Mouse (Mus musculus): ENCODE results near the gene Tmem150b. TPM values are rescaled to one million over a fixed set of nuclear protein-coding genes. Genes with fewer than 3 reads are reported as not detected.
A peak's percentile ranks its signal among the peaks of the same experiment; 100 is the strongest.

Gene Tmem150b
- polyA plus RNA-seq, 1 experiment from 2014 or later: 0.20 TPM

GRCm38 (mm10) chr7:4716955-4717354, 8.1 kb downstream of the Tmem150b start:
- H3K27me3 ChIP-seq (ENCODE audit: poor library complexity, severe bottlenecking): no peaks in the 10 kb centered on the region
- H3K36me3 ChIP-seq (replicated peaks): peaks cover 58% of the 10 kb centered on the region
- H3K4me1 ChIP-seq: no peaks in the 10 kb centered on the region
- no peak overlapping the region for H3K27ac ChIP-seq
- no peak overlapping the region for H3K4me3 ChIP-seq
- WGBS: 75% methylated on average over 6 of the region's 6 CpGs
- H3K9me3 ChIP-seq: no peaks in the 10 kb centered on the region
- no peak for DNase-seq (ENCODE audit: extremely low spot score, low spot score)

- Histone ChIP-seq H3K27ac (no peak overlapping the region), H3K36me3 (replicated peaks) (peaks cover 97% of the 10 kb centered on the region)
Observed at GRCm38 (mm10) chr7:4712594-4712993, 12.5 kb downstream of the Tmem150b start.

DNA sequence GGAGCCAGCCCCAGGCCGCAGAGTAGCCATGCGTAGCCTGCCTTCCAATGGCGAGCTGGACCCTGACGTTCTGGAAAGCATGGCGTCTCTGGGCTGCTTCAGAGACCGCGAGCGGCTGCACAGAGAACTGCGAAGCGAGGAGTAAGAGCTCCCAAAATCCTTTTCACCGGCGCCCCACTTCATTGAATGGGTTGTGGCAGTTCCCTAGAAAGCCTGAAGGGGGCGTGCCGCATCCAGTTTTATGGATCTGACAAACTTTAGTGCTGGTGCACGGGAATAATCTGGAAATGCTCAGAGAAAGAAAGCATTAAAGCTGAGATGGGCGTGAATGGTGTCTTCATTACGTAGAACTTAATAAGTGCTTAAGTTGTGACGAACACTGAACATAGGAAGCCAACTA, 20.0 kb downstream of the Tmem150b start:
- Histone ChIP-seq H3K4me1 (peaks cover 19% of the 10 kb centered on the region), H3K4me3 (peak overlapping the region; percentile 22; the same call in 1 of the 2 replicates)
- 37% methylated on average over 18 of the region's 18 CpGs for WGBS

More at GRCm38 (mm10) chr7:4712594-4712993, 12.5 kb downstream of the Tmem150b start:
- Histone ChIP-seq H3K27me3 (ENCODE audit: poor library complexity, severe bottlenecking) (no peaks in the 10 kb centered on the region), H3K4me3 (no peak overlapping the region), H3K4me1 (no peaks in the 10 kb centered on the region), H3K9me3 (no peaks in the 10 kb centered on the region)
- no peak for DNase-seq (ENCODE audit: extremely low spot score, low spot score)
- 92% methylated on average over 3 of the region's 3 CpGs for WGBS

DNA sequence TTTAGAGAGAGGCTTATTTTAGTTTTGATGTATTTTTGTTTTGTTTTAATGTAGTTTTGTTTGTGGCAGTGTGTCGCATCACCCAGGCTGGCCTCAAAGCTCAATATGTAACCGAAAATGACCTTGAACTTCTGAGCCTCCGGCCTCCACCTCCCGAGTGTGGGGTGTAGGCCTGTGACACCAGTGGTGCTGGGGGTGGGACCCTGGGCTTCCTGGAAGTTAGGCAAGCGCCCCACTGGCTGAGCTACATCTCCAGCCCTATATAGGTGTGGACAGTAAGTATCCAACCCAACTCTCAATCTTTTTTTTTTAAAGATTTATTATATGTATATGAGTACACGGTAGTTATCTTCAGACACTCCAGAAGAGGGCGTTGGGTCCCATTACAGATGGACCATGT, 21.9 kb downstream of the Tmem150b start:
- DNase-seq (ENCODE audit: extremely low spot score, low spot score): no peak
- Histone ChIP-seq H3K27me3 (ENCODE audit: poor library complexity, severe bottlenecking) (no peaks in the 10 kb centered on the region), H3K4me1 (peaks cover 19% of the 10 kb centered on the region), H3K9me3 (no peaks in the 10 kb centered on the region), H3K27ac (no peak overlapping the region), H3K36me3 (replicated peaks) (peaks cover 96% of the 10 kb centered on the region), H3K4me3 (no peak overlapping the region)
- WGBS: 92% methylated on average over 7 of the region's 7 CpGs

More for the DNA sequence above, 20.0 kb downstream of the Tmem150b start:
- peak overlapping the region; percentile 3; the same call in 1 of the 2 replicates for H3K27ac ChIP-seq
- H3K36me3 ChIP-seq (replicated peaks): peaks cover 96% of the 10 kb centered on the region
- no peaks in the 10 kb centered on the region for H3K9me3 ChIP-seq
- DNase-seq (ENCODE audit: extremely low spot score, low spot score): peak; percentile 65
- no peaks in the 10 kb centered on the region for H3K27me3 ChIP-seq (ENCODE audit: poor library complexity, severe bottlenecking)

- H3K4me1 ChIP-seq: peaks cover 19% of the 10 kb centered on the region
- peaks cover 96% of the 10 kb centered on the region for H3K36me3 ChIP-seq (replicated peaks)
- DNase-seq (ENCODE audit: extremely low spot score, low spot score): no peak
- H3K27ac ChIP-seq: no peak overlapping the region
- WGBS: 61% methylated on average over 8 of the region's 8 CpGs
- no peak overlapping the region for H3K4me3 ChIP-seq
- H3K27me3 ChIP-seq (ENCODE audit: poor library complexity, severe bottlenecking): no peaks in the 10 kb centered on the region
- H3K9me3 ChIP-seq: no peaks in the 10 kb centered on the region
Observed at GRCm38 (mm10) chr7:4702334-4702733, 22.7 kb downstream of the Tmem150b start.

GRCm38 (mm10) chr7:4693004-4693403, 32.0 kb downstream of the Tmem150b start:
- H3K36me3 ChIP-seq (replicated peaks): peaks cover 55% of the 10 kb centered on the region
- no peak for DNase-seq (ENCODE audit: extremely low spot score, low spot score)
- H3K4me1 ChIP-seq: peaks cover 30% of the 10 kb centered on the region
- H3K4me3 ChIP-seq: no peak overlapping the region
- WGBS: 85% methylated on average over 6 of the region's 6 CpGs
- H3K27me3 ChIP-seq (ENCODE audit: poor library complexity, severe bottlenecking): no peaks in the 10 kb centered on the region
- no peak overlapping the region for H3K27ac ChIP-seq
- no peaks in the 10 kb centered on the region for H3K9me3 ChIP-seq

GRCm38 (mm10) chr7:4690951-4691653, 33.9 kb downstream of the Tmem150b start:
- H3K27ac ChIP-seq: peak overlapping the region; percentile 100
- H3K9me3 ChIP-seq: no peaks in the 10 kb centered on the region
- peaks cover 30% of the 10 kb centered on the region for H3K4me1 ChIP-seq
- peaks cover 38% of the 10 kb centered on the region for H3K36me3 ChIP-seq (replicated peaks)
- H3K4me3 ChIP-seq: peak overlapping the region; percentile 99
- WGBS: 5% methylated on average over 31 of the region's 35 CpGs
- DNase-seq (ENCODE audit: extremely low spot score, low spot score): peak; percentile 34
- H3K27me3 ChIP-seq (ENCODE audit: poor library complexity, severe bottlenecking): no peaks in the 10 kb centered on the region

- Histone ChIP-seq H3K9me3 (no peaks in the 10 kb centered on the region), H3K36me3 (replicated peaks) (peaks cover 31% of the 10 kb centered on the region), H3K4me1 (peaks cover 30% of the 10 kb centered on the region), H3K27ac (peak within 1 kb of the TSS; percentile 100), H3K4me3 (peak within 1 kb of the TSS; percentile 99), H3K27me3 (ENCODE audit: poor library complexity, severe bottlenecking) (no peaks in the 10 kb centered on the region)
- DNase-seq (ENCODE audit: extremely low spot score, low spot score): peak; percentile 94
- whole genome bisulfite sequencing: 0% methylated on average over 10 of the region's 18 CpGs
Observed at GRCm38 (mm10) chr7:4690387-4690786, 34.7 kb downstream of the Tmem150b start, which contains the start of gene Brsk1. Gene Brsk1, plus strand, starts transcription at chr7:4690604.

GRCm38 (mm10) chr7:4684632-4685417, 40.2 kb downstream of the Tmem150b start, which contains the start of gene Hspbp1:
Gene Hspbp1, minus strand, starts transcription at chr7:4685068.
- Histone ChIP-seq H3K9me3 (no peaks in the 10 kb centered on the region), H3K36me3 (replicated peaks) (peaks cover 30% of the 10 kb centered on the region), H3K4me3 (peak within 1 kb of the TSS; percentile 90), H3K27ac (peak within 1 kb of the TSS; percentile 86), H3K4me1 (peaks cover 13% of the 10 kb centered on the region), H3K27me3 (ENCODE audit: poor library complexity, severe bottlenecking) (no peaks in the 10 kb centered on the region)
- WGBS: under 1% methylated on average over 32 of the region's 32 CpGs
- peak; percentile 95 for DNase-seq (ENCODE audit: extremely low spot score, low spot score)

- no peak for DNase-seq (ENCODE audit: extremely low spot score, low spot score)
- Histone ChIP-seq H3K4me1 (peaks cover 13% of the 10 kb centered on the region), H3K27ac (peak overlapping the region; percentile 86), H3K27me3 (ENCODE audit: poor library complexity, severe bottlenecking) (no peaks in the 10 kb centered on the region), H3K36me3 (replicated peaks) (peaks cover 32% of the 10 kb centered on the region), H3K4me3 (peak overlapping the region; percentile 90), H3K9me3 (no peaks in the 10 kb centered on the region)
- WGBS: under 1% methylated on average over 13 of the region's 13 CpGs
Observed at GRCm38 (mm10) chr7:4684203-4684602, 40.8 kb downstream of the Tmem150b start.

GRCm38 (mm10) chr7:4683307-4683706, 41.7 kb downstream of the Tmem150b start:
- Histone ChIP-seq H3K27me3 (ENCODE audit: poor library complexity, severe bottlenecking) (no peaks in the 10 kb centered on the region), H3K4me1 (peaks cover 13% of the 10 kb centered on the region), H3K4me3 (no peak overlapping the region), H3K36me3 (replicated peaks) (peaks cover 35% of the 10 kb centered on the region), H3K27ac (no peak overlapping the region), H3K9me3 (no peaks in the 10 kb centered on the region)
- DNase-seq (ENCODE audit: extremely low spot score, low spot score): no peak
- 87% methylated on average over 5 of the region's 5 CpGs for WGBS

- Histone ChIP-seq H3K27me3 (ENCODE audit: poor library complexity, severe bottlenecking) (no peaks in the 10 kb centered on the region), H3K4me3 (no peak overlapping the region), H3K4me1 (no peaks in the 10 kb centered on the region), H3K27ac (no peak overlapping the region), H3K36me3 (replicated peaks) (peaks cover 85% of the 10 kb centered on the region), H3K9me3 (no peaks in the 10 kb centered on the region)
- no peak for DNase-seq (ENCODE audit: extremely low spot score, low spot score)
- WGBS: 95% methylated on average over 7 of the region's 7 CpGs
Observed at GRCm38 (mm10) chr7:4675200-4675599, 49.8 kb downstream of the Tmem150b start.

Measured in forebrain, embryonic 10.5 days (tissue).